Mouse (Mus musculus) CH12.LX (cell line): ENCODE measurements around the gene Igf1r. TPM values are rescaled to one million over a fixed set of nuclear protein-coding genes. Genes with fewer than 3 reads are reported as not detected.

ENCODE experiments used
- DNase-seq: peaks from one replicate; pipeline ENCODE4 v3.0.0-alpha.2; 2013; ENCODE audit errors: extremely low read depth
- H3K27ac ChIP-seq: 2 replicates; pipeline ENCODE4 v1.5.1; 2012; ENCODE audit warnings: low read depth, mild to moderate bottlenecking, control low read depth, moderate library complexity; ENCODE audit not compliant: insufficient read depth
- H3K27me3 ChIP-seq: replicated peaks from 2 replicates; pipeline ENCODE3; 2012; ENCODE audit warnings: inconsistent platforms
- H3K36me3 ChIP-seq, 2 experiments: replicated peaks in 1 of 2; 2 replicates each; pipeline versions ENCODE3 to v1.6.1; 2012; ENCODE audit warnings: inconsistent platforms in 1 of 2, low read length in 1 of 2, mild to moderate bottlenecking in 1 of 2, mixed read lengths in 1 of 2, moderate library complexity in 1 of 2; ENCODE audit not compliant: control insufficient read depth in 1 of 2, insufficient read depth in 1 of 2
- H3K4me1 ChIP-seq, 2 experiments: 2 replicates each; pipeline ENCODE4 v1.6.1; 2012; ENCODE audit warnings: inconsistent platforms in 1 of 2, moderate library complexity in 1 of 2; ENCODE audit not compliant: insufficient read depth in 2 of 2, control insufficient read depth in 1 of 2
- H3K4me2 ChIP-seq: 2 replicates; pipeline ENCODE4 v1.6.1; 2012; ENCODE audit warnings: low read depth, mild to moderate bottlenecking, control low read depth; ENCODE audit not compliant: poor library complexity, insufficient read depth, severe bottlenecking
- H3K4me3 ChIP-seq, 3 experiments: fragments of 150-350 bp in 1 of 3; sonication (generic) in 1 of 3; replicated peaks in 1 of 3; 2 replicates each; pipeline versions ENCODE3 to v1.5.1; 2011 to 2012; ENCODE audit warnings: low read depth in 2 of 3, low read length in 2 of 3, mild to moderate bottlenecking in 2 of 3, moderate library complexity in 2 of 3, control low read depth in 1 of 3, improper control_type of control experiment in 1 of 3, inconsistent platforms in 1 of 3, mixed read lengths in 1 of 3; ENCODE audit not compliant: poor library complexity in 1 of 3
- H3K79me2 ChIP-seq: replicated peaks from 2 replicates; pipeline ENCODE4 v1.6.1; 2012; ENCODE audit warnings: mild to moderate bottlenecking, moderate library complexity; ENCODE audit not compliant: control insufficient read depth, poor library complexity, insufficient read depth, severe bottlenecking; ENCODE audit errors: extremely low read depth
- H3K9ac ChIP-seq: 2 replicates; pipeline ENCODE4 v1.6.1; 2012; ENCODE audit warnings: low read depth, mild to moderate bottlenecking, control low read depth, moderate library complexity; ENCODE audit not compliant: insufficient read depth
- H3K9me3 ChIP-seq: replicated peaks from 2 replicates; pipeline ENCODE3; 2012; ENCODE audit warnings: low read length, inconsistent platforms, mixed read lengths
- CHD2 ChIP-seq: IDR thresholded peaks from 2 replicates; pipeline ENCODE4 v1.6.1; 2011; ENCODE audit warnings: low read length, improper control_type of control experiment
- E2F4 ChIP-seq: IDR thresholded peaks from 2 replicates; pipeline ENCODE4 v1.6.1; 2011; ENCODE audit warnings: low read depth, low read length, improper control_type of control experiment; ENCODE audit not compliant: insufficient replicate concordance
- EP300 ChIP-seq: IDR thresholded peaks from 2 replicates; pipeline ENCODE4 v1.6.1; 2011; ENCODE audit warnings: low read length, improper control_type of control experiment
- GABPA ChIP-seq: IDR thresholded peaks from 2 replicates; pipeline ENCODE4 v1.6.1; 2012; ENCODE audit warnings: low read depth, low read length, improper control_type of control experiment, inconsistent platforms; ENCODE audit not compliant: insufficient replicate concordance
- IRF4 ChIP-seq: IDR thresholded peaks from 2 replicates; pipeline ENCODE4 v1.6.1; 2014; ENCODE audit warnings: low read depth, mild to moderate bottlenecking, inconsistent platforms, low read length, improper control_type of control experiment
- JUN ChIP-seq: IDR thresholded peaks from 2 replicates; pipeline ENCODE4 v1.6.1; 2011; ENCODE audit warnings: low read depth, mild to moderate bottlenecking, low read length, improper control_type of control experiment, moderate library complexity; ENCODE audit not compliant: insufficient read depth
- JUND ChIP-seq: conservative IDR thresholded peaks from 2 replicates; pipeline ENCODE4 v1.6.1; 2011; ENCODE audit warnings: low read depth, low read length, improper control_type of control experiment
- MAFK ChIP-seq: IDR thresholded peaks from 2 replicates; pipeline ENCODE4 v1.6.1; 2011; ENCODE audit warnings: low read length, improper control_type of control experiment; ENCODE audit not compliant: insufficient replicate concordance
- MYC ChIP-seq: IDR thresholded peaks from 2 replicates; pipeline ENCODE4 v1.6.1; 2011; ENCODE audit warnings: low read depth, mild to moderate bottlenecking, improper control_type of control experiment, low read length
- NELFE ChIP-seq: IDR thresholded peaks from 2 replicates; pipeline ENCODE4 v1.6.1; 2011; ENCODE audit warnings: low read depth, low read length, improper control_type of control experiment
- PAX5 ChIP-seq: IDR thresholded peaks from 2 replicates; pipeline ENCODE4 v1.6.1; 2012; ENCODE audit warnings: low read length, inconsistent platforms, mixed read lengths
- POLR2A ChIP-seq: IDR thresholded peaks from 2 replicates; pipeline ENCODE4 v1.6.1; 2011; ENCODE audit warnings: low read depth, mild to moderate bottlenecking, improper control_type of control experiment, low read length
- RAD21 ChIP-seq: IDR thresholded peaks from 2 replicates; pipeline ENCODE4 v1.6.1; 2011; ENCODE audit warnings: low read depth, mild to moderate bottlenecking, low read length, improper control_type of control experiment, moderate library complexity
- RCOR1 ChIP-seq: conservative IDR thresholded peaks from 2 replicates; pipeline ENCODE4 v1.6.1; 2012; ENCODE audit warnings: low read depth, mild to moderate bottlenecking, inconsistent platforms, low read length, improper control_type of control experiment
- SIN3A ChIP-seq: IDR thresholded peaks from 2 replicates; pipeline ENCODE4 v1.6.1; 2012; ENCODE audit warnings: low read length, improper control_type of control experiment, inconsistent platforms
- TCF12 ChIP-seq: IDR thresholded peaks from 2 replicates; pipeline ENCODE4 v1.6.1; 2014; ENCODE audit warnings: low read depth, mild to moderate bottlenecking, inconsistent platforms, low read length, improper control_type of control experiment
- UBTF ChIP-seq: IDR thresholded peaks from 2 replicates; pipeline ENCODE4 v1.6.1; 2012; ENCODE audit warnings: low read depth, mild to moderate bottlenecking, inconsistent platforms, low read length, improper control_type of control experiment, moderate library complexity
- ZNF384 ChIP-seq: IDR thresholded peaks from 2 replicates; pipeline ENCODE4 v1.6.1; 2012; ENCODE audit warnings: low read depth, low read length, improper control_type of control experiment, inconsistent platforms
- dilution Hi-C: fragments of 300-500 bp; cut with MboI; formaldehyde crosslinking; loops from 2 replicates; pipeline ENCODE4 v1.14.3; 2020; ENCODE audit warnings: low sequenced_read_pairs; ENCODE audit not compliant: extremely low pct_unique_long_range_greater_than_20kb, extremely low pct_ligation_motif_present
- in situ Hi-C: fragments of 300-500 bp; cut with MboI; formaldehyde crosslinking; loops from 3 replicates; pipeline ENCODE4 v1.14.3; 2019; ENCODE audit warnings: low sequenced_read_pairs, low pct_ligation_motif_present, low pct_unique_long_range_greater_than_20kb, mixed read lengths
- polyA plus RNA-seq: library from polyadenylated mRNA; unstranded; fragments of >175 nt; gene quantifications from 2 replicates; pipeline ENCODE4 v1.2.1, GENCODE M21; 2012; ENCODE audit warnings: low read depth; ENCODE audit not compliant: insufficient read length
- total RNA-seq, 2 experiments: library from RNA; depleted of rRNA; stranded (reverse); fragments of 300-350 nt in 1 of 2; fragments of >200 nt in 1 of 2; gene quantifications; 2 replicates each; pipeline ENCODE4 v1.2.3; 2012 to 2014

The Igf1r gene
- total and polyA plus RNA-seq, 3 experiments: 0.19 to 1.6 (median 0.29) TPM

- TF ChIP-seq JUN: no peak
- TF ChIP-seq JUND: no peak
- no peak for TF ChIP-seq MYC
- TF ChIP-seq RAD21: no peak
- TF ChIP-seq NELFE: no peak
- no peak for TF ChIP-seq EP300
- no peak for TF ChIP-seq GABPA
- TF ChIP-seq POLR2A: no peak
- no peak for TF ChIP-seq ZNF384
- TF ChIP-seq IRF4: no peak
- TF ChIP-seq TCF12: no peak
- TF ChIP-seq MAFK: no peak
- no peak for DNase-seq
- H3K4me3 ChIP-seq: no peak overlapping the region
- H3K4me1 ChIP-seq: no peaks in the 10 kb centered on the region
- H3K9ac ChIP-seq: no peak overlapping the region
- H3K27me3 ChIP-seq: peaks cover 70% of the 10 kb centered on the region
- no peaks in the 10 kb centered on the region for H3K36me3 ChIP-seq
- no peaks in the 10 kb centered on the region for H3K9me3 ChIP-seq
- H3K79me2 ChIP-seq: no peaks in the 10 kb centered on the region
- in situ Hi-C loops: no loop called here
- no peak overlapping the region for H3K4me2 ChIP-seq
- H3K27ac ChIP-seq: no peak overlapping the region
- dilution Hi-C loops: no loop called here
Observed at GRCm38 (mm10) chr7:67919467-67919866, 33.2 kb upstream of the Igf1r start.

- Histone ChIP-seq H3K27me3 (peaks cover 80% of the 10 kb centered on the region), H3K79me2 (no peaks in the 10 kb centered on the region), H3K36me3 (no peaks in the 10 kb centered on the region), H3K4me1 (no peaks in the 10 kb centered on the region), H3K4me2 (no peak overlapping the region)
- no peak for DNase-seq
- dilution Hi-C loops: no loop called here
- in situ Hi-C loops: no loop called here
- TF ChIP-seq MYC: no peak
- TF ChIP-seq SIN3A: no peak
- TF ChIP-seq RCOR1: no peak
- no peak for TF ChIP-seq CHD2
- TF ChIP-seq ZNF384: no peak
- no peak for TF ChIP-seq E2F4
- TF ChIP-seq UBTF: no peak
- no peak for TF ChIP-seq IRF4
- TF ChIP-seq JUN: no peak
- TF ChIP-seq PAX5: no peak
- TF ChIP-seq, all 38 proteins: peak for 0
- no peaks in the 10 kb centered on the region for H3K9me3 ChIP-seq
- H3K27ac ChIP-seq: no peak overlapping the region
- no peak overlapping the region for H3K4me3 ChIP-seq
- H3K9ac ChIP-seq: no peak overlapping the region
Observed at GRCm38 (mm10) chr7:67924215-67924614, 28.4 kb upstream of the Igf1r start.
